Mouse (Mus musculus) common myeloid progenitor, adult 5-6 weeks (primary cell): ENCODE data around the gene Znrf4. TPM values are rescaled to one million over a fixed set of nuclear protein-coding genes. Genes with fewer than 3 reads are reported as not detected.
"Not testable (repeated sequence)": the region's sequence is repeated elsewhere in the genome, so short reads cannot be mapped to it uniquely, and the experiment has no call there.

Experiments
- ATAC-seq: replicated peaks from 2 replicates; pipeline ENCODE4 v1.8.0; 2016; ENCODE audit warnings: low read depth, mild to moderate bottlenecking, moderate TSS enrichment, inconsistent platforms; ENCODE audit not compliant: poor library complexity, severe bottlenecking
- total RNA-seq: library from RNA; stranded (forward); fragments of 200-1000, 187-1606 nt; gene quantifications from 2 replicates; pipeline ENCODE4 v1.2.3, GENCODE M21; 2017

Gene Znrf4
- total RNA-seq, 1 experiment from 2014 or later, result not detected

- ATAC-seq, result no peak
Measured at GRCm38 (mm10) chr17:56537912-56538311, 25.7 kb upstream of the Znrf4 start.

DNA sequence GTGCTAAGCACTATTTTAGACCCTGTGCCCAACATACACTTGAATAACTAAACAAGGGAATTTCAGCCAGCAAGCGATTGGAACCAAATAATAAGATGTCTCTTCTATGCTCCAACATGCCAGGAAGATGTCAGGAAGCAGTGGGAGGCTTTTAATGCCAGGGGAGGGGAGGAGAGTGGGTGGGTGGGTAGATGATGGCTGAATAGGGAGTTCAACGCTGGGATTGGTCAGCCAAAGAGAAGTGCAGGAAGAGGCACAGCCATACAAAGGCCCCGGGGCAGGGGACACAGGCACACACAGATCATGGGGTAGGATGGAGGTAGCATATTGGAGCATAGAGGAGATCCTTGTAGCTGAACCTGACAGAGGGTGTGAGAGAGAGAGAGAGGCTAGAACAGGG lies 24.6 kb upstream of the Znrf4 start:
- no peak for ATAC-seq

GRCm38 (mm10) chr17:56536192-56536591 lies 24.0 kb upstream of the Znrf4 start:
- no peak for ATAC-seq

DNA sequence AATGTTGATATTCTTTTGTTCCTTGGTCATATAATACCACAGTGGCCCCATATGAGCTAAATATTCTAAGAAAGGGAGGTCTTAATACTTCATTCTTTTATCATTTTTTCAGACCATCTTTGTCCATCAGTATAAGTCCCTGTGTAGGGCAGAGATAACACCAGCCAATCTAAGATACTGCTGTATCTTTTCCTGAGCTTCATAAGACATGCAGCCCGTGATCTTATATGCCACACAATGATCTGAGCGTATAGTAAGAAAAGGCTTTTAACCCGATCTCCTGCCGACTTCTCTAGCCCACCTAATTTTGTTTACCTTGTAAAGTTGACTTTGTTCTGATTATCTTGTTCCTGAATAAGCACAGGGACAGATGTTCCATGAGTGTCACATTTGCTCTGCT lies 12.7 kb upstream of the Znrf4 start:
- ATAC-seq, result no peak

DNA sequence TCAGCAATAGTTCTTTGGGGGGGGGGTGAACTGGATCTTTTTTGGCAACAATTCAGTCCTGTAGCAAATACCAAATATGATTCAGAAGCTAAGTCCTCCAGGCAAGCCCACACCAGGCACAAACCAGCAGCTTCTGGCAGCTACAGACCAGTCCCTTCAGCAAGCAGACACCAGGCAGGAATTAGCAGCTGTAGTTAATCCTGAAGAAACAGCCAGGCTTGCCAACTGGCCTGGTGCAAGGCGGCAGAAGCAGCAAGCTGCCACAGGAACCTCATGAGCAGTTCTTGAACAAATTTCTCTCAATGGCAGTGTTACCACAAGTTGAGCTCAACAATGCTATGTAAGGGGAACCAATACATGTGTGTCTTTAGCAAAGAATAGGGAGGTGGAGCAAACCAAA lies 10.5 kb upstream of the Znrf4 start:
- ATAC-seq, result no peak

DNA sequence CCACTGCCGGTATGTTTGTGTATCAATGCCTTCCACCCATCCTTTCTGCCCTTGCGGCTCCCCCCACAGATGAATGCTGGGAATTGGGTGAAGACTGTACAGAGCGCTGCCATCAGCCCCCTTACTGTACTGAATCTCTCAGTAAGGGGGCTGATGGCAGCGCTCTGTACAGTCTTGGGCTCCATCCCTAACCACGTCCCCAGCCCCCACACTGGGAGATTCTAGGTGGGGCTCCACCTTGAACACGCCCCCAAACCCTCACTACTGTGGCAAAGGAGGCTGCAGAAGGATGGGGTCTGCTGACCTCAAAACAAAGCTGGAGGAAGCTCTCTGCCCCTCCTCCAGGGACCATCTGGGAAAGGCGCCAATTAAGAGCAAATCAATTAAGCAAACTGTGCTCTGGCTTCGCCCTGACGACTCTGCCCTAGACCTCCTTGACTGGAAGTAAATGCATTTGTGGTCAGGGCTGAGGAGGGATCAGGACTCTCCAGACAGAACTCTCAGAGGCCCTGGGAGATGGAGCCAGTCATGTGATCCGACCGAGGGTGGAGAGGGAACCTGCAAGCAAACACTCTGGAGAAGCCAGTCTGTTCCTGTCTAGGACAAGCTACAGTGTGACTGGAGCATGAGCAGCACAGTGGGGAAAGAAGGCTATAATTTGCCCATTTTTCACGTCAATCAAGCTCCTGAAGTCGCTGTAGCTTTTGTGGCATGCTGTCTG lies 3.6 kb upstream of the Znrf4 start:
- ATAC-seq, result no peak

- ATAC-seq, result no peak
Measured at GRCm38 (mm10) chr17:56514916-56515315, 2.7 kb upstream of the Znrf4 start.

DNA sequence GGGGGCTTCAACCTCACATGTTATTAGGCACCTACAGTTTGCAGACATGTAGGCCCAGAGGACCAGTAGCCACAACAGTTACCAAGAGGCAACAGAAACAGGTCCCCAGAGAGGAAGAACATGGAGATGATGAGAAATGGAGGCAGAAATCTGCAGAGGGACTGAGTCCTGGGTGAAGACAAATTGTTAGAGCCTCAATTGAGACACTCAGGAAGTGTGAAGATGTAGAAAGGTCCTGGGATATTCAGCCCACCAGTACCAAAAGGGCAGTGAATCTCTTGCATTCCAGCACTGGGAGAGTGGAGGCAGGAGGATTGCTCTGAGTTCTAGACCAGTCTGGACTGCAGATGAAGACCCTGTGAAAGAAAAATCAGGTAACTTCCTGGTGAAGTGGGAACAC lies 2.1 kb upstream of the Znrf4 start:
- ATAC-seq, result no peak

- no peak for ATAC-seq
Measured at GRCm38 (mm10) chr17:56511707-56512090, 532 bp downstream of the Znrf4 start.

GRCm38 (mm10) chr17:56510970-56511706 lies 1.1 kb downstream of the Znrf4 start:
- no peak for ATAC-seq

DNA sequence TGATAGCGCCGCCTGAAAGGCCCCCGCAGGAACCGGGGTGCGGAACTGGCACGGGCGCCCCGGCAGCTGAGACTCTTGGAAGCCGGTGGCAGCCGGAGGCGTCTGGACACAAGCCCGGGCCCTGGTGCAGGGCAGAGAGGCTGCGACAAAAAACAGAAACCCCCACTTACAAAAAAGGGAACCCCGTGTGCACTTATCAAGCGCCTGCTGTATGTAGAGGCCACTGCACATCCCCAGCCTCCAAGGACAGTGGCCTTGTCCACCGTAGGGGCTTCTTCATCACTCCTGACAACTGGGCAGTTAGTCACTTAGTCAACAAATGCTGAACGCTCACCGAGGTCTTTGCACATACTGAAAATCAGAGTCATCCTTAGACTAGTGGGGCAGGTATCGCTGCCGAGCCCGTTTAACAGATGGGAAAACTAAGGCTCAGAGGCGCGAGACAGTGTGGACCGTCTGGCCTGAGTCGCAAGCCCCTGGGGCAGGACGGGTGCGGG lies 1.7 kb downstream of the Znrf4 start:
- ATAC-seq, result no peak

GRCm38 (mm10) chr17:56509707-56510472 lies 2.3 kb downstream of the Znrf4 start:
- no peak for ATAC-seq

DNA sequence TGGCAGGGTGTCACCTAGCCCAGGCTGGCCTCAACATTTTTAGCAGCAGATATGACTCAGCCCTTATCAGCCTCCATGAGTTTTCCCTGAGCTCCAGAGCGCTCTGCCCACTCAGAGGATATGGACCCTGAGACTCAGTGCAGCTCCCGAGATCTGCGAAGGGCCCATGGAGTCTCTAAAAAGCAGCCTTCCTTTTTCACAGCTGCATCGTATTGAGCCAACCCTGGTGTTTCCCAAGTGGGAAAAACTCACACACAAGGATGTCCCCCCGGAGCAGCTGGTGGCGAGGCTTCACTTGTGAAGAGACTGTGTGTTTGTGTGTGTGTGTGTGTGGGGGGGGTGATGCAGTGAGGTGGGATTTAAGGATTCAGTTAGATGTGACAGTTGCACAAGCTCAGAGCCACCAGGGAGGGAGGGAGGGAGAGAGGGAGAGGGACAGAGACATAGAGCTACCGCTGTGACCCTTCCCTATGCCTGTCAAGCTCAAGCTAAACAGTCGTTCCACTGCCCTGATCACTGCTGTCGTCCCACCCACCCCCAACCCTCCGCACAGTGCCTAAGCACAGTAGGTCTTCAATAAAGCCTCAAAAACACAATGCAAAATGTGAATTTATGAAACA lies 3.1 kb downstream of the Znrf4 start:
- ATAC-seq, result no peak

DNA sequence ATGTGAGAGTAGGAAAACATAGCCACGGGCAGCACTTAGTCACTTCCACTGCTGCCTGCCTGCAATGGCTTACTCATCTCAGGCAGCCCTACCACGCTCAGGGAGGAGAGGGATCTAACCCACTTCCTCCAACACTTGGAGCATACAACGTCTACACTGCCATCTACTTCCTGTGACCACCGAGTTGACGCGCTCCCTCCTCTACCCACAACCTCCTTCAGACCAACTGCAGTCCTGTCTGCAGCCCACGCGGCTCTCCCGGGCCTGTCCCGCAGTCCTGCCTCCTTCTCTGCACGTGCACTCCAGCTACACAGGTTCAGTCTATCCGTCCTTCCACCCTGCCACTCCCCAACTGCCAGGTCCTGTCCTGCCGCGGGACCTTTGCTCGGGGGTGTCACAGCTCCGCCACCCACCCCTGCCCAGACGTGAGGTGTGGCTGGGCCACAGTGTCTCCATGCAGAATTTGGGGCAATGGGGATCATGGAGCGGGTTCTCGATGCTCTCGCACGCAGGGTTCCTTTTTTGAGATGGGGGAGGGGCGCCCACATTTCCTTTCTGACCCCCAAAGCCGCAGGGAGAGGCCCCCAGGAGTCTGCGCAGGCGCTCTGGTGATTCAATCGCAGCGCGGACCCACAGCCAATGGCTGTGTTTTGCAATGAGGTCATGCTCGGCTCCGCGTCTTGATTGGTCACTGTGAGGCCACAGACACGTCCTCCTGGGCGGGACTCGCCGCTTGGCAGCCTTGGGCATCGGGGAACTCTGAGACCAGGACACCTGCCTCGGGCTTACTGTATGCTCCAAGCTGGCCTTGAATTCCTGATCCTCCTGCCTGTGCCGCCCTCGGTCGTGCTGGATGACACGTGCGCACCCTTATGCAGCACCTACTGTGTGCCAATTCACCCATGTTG lies 4.8 kb downstream of the Znrf4 start:
- peak; percentile 90 for ATAC-seq

DNA sequence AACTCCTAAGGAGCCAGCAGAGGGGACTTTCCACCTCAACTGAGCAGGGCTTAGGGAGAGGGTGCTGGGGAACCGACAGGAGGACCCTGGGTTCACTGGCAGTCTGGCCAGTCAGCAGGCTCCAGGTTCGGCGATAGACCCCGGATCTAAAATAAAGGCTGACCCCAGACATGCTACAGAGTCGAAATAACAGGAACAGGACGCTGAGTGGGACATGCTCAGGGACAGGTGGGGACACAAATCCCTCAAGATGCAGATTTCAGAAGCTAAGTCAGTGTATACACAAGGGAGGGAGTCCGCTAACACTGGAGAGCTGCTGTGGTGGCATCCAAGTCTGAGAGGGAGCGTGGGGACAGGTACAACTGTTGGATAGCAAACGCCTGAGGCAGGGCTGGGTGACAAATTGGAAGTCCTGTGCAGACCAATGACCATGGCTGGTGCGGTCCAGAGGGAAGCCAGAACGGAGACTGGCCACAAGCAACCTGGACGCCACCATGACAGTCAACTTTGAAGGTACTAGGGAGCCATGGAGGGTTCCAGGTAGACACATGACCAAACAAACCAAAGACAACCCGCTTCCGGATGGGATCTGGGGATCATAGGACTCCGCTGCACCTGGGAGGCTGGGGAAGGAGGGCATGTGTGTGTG lies 5.7 kb downstream of the Znrf4 start:
- no peak for ATAC-seq

GRCm38 (mm10) chr17:56505401-56505800 lies 6.8 kb downstream of the Znrf4 start:
- no peak for ATAC-seq

DNA sequence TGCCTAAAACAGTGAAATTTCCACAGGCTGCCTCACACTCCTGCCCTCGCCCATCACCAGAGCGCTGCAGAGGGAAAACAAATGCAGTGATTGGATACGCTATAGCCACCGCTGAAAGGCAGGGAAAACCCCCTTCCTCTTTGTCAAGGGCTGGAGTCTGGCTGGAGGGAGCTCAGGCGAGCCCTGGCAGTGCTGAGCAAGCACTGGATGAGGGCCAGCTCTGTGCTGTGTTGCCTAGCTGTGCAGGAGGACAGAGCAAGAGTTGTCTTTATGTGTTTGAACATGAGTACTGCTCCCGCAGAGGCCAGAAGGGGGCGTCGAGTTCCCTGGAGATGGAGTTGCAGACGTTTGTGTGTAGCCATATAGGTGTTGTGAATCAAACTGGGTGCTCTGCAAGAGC lies 9.7 kb downstream of the Znrf4 start:
- ATAC-seq, result no peak

GRCm38 (mm10) chr17:56501635-56502400 lies 10.4 kb downstream of the Znrf4 start:
- ATAC-seq, result not testable (repeated sequence)
